Mouse (Mus musculus): ENCODE results near the gene Ppp2r5d. TPM values are rescaled to one million over a fixed set of nuclear protein-coding genes. Genes with fewer than 3 reads are reported as not detected.

Ppp2r5d gene
- polyA plus RNA-seq, 1 experiment from 2014 or later: 102 TPM

- Histone ChIP-seq H3K27me3 (no peaks in the 10 kb centered on the region), H3K4me3 (no peak overlapping the region), H3K27ac (no peak overlapping the region), H3K9me3 (no peaks in the 10 kb centered on the region), H3K36me3 (peaks cover 36% of the 10 kb centered on the region), H3K4me2 (no peak overlapping the region), H3K9ac (no peak overlapping the region), H3K4me1 (peaks cover 14% of the 10 kb centered on the region)
- WGBS: 86% methylated on average over 9 of the region's 9 CpGs
- no peak for ATAC-seq (ENCODE audit: borderline replicate concordance, extremely low read depth, low FRiP score, low TSS enrichment)
These were observed 8.9 kb upstream of the Ppp2r5d start for GRCm38 (mm10) chr17:46713849-46714248.

GRCm38 (mm10) chr17:46712442-46712841 is 7.5 kb upstream of the Ppp2r5d start:
- 52% methylated on average over 7 of the region's 7 CpGs for WGBS
- H3K27ac ChIP-seq: no peak overlapping the region
- no peak for ATAC-seq (ENCODE audit: borderline replicate concordance, extremely low read depth, low FRiP score, low TSS enrichment)
- no peaks in the 10 kb centered on the region for H3K27me3 ChIP-seq
- H3K9ac ChIP-seq: peak overlapping the region; percentile 91; the same call in 1 of the 2 replicates
- H3K4me1 ChIP-seq: peaks cover 14% of the 10 kb centered on the region
- H3K9me3 ChIP-seq: no peaks in the 10 kb centered on the region
- peak overlapping the region; percentile 85 for H3K4me3 ChIP-seq
- peaks cover 36% of the 10 kb centered on the region for H3K36me3 ChIP-seq
- H3K4me2 ChIP-seq: peak overlapping the region; percentile 83

- WGBS: under 1% methylated on average over 76 of the region's 76 CpGs
- Histone ChIP-seq H3K4me2 (peak overlapping the region; percentile 83), H3K27ac (peak overlapping the region; percentile 65), H3K27me3 (no peaks in the 10 kb centered on the region), H3K4me3 (peak overlapping the region; percentile 85), H3K9me3 (no peaks in the 10 kb centered on the region), H3K36me3 (peaks cover 32% of the 10 kb centered on the region), H3K9ac (peak overlapping the region; percentile 91), H3K4me1 (peaks cover 14% of the 10 kb centered on the region)
- ATAC-seq (ENCODE audit: borderline replicate concordance, extremely low read depth, low FRiP score, low TSS enrichment): peak; percentile 62
These were observed 6.8 kb upstream of the Ppp2r5d start for GRCm38 (mm10) chr17:46711612-46712271.

DNA sequence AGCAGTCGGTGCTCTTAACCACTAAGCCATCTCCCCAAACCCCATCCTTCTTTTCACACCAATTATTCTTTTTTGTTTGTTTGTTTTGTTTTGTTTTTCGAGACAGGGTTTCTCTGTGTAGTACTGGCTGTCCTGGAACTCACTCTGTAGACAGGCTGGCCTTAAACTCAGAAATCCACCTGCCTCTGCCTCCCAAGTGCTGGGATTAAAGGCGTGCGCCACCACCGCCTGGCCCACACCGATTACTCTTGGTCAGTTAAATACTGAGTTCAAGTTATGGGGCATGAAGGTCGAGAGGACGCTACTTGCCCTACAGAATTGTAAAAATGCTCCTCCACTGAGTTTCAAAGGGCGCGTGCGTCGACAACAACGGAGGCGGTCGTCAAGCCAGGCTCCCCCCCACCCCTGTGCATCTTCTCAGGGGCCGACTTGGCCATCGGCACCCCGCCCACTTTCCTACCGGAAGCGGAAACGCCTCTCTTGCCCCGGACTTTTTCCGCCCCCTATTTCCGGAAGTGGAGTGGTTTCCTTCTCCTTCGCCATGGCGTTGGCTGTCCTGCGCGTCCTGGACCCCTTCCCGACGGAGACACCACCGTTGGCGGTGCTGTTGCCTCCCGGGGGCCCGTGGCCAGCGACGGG is 6.2 kb upstream of the Ppp2r5d start, which contains the start of gene Pex6:
Gene Pex6, plus strand, starts transcription at position 505 of the 639 bp plus-strand sequence.
- peak; percentile 83 for ATAC-seq (ENCODE audit: borderline replicate concordance, extremely low read depth, low FRiP score, low TSS enrichment)
- Histone ChIP-seq H3K4me3 (peak within 1 kb of the TSS; percentile 85), H3K4me1 (peaks cover 14% of the 10 kb centered on the region), H3K9ac (peak within 1 kb of the TSS; percentile 91), H3K27me3 (no peaks in the 10 kb centered on the region), H3K4me2 (peak within 1 kb of the TSS; percentile 83), H3K27ac (peak within 1 kb of the TSS; percentile 65), H3K9me3 (no peaks in the 10 kb centered on the region), H3K36me3 (peaks cover 26% of the 10 kb centered on the region)
- 6% methylated on average over 36 of the region's 36 CpGs for WGBS

- Histone ChIP-seq H3K4me3 (no peak overlapping the region), H3K27me3 (no peaks in the 10 kb centered on the region), H3K4me2 (no peak overlapping the region), H3K4me1 (peaks cover 28% of the 10 kb centered on the region), H3K27ac (no peak overlapping the region), H3K9me3 (no peaks in the 10 kb centered on the region), H3K36me3 (no peaks in the 10 kb centered on the region), H3K9ac (no peak overlapping the region)
- no peak for ATAC-seq (ENCODE audit: borderline replicate concordance, extremely low read depth, low FRiP score, low TSS enrichment)
- 86% methylated on average over 14 of the region's 14 CpGs for WGBS
These were observed 1.6 kb upstream of the Ppp2r5d start for GRCm38 (mm10) chr17:46706375-46707089.

DNA sequence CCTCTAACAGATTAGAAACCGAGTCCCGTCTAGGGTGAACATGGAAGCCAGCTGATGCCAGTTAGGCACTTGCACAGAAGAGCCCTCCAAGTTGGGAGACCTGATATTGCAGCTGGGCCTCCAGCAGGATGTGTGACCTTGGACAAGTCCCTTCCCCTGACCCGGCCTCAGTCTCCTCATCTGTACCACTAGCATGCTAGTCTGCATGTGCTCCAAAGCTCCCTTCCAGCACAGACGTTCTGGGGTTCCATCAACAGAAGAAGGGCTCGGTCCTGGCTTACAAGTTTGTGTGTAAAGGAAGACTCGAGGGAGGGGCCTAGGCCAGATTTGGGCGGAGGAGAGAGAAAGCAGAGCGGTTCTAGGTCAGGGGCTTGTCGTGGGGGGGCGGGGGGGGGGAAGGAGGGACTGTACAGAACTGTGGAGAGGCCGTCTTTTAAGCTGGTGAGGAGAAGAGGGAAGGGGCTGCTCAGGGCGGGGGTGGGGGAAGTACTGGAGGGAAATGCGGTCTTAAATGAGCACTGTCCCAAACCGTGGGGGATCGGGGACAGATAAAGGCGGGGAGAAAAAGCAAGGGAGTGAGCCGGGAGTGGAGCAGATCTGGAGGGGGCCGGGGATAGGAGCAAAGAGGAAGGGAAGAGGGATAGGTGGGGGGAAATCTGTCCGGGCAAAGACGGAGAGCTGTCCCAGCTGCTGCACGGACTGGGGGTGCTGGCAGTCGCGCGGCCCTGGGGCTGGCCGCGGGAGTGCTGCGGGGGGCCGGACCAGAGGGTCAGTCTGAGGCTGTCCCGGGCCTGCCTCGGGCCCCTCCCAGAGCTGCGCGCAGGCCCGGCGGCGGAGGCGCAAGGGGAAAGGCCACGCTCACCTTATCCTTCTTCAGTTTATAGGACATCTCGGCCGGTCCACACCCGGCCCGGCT is 682 bp downstream of the Ppp2r5d start:
- peaks cover 30% of the 10 kb centered on the region for H3K4me1 ChIP-seq
- H3K4me2 ChIP-seq: peak overlapping the region; percentile 79
- 2% methylated on average over 38 of the region's 41 CpGs for WGBS
- H3K4me3 ChIP-seq: peak overlapping the region; percentile 83
- peak overlapping the region; percentile 87 for H3K9ac ChIP-seq
- H3K27ac ChIP-seq: peak overlapping the region; percentile 96
- peak; percentile 88 for ATAC-seq (ENCODE audit: borderline replicate concordance, extremely low read depth, low FRiP score, low TSS enrichment)
- no peaks in the 10 kb centered on the region for H3K9me3 ChIP-seq
- no peaks in the 10 kb centered on the region for H3K27me3 ChIP-seq
- H3K36me3 ChIP-seq: peaks cover 5% of the 10 kb centered on the region

DNA sequence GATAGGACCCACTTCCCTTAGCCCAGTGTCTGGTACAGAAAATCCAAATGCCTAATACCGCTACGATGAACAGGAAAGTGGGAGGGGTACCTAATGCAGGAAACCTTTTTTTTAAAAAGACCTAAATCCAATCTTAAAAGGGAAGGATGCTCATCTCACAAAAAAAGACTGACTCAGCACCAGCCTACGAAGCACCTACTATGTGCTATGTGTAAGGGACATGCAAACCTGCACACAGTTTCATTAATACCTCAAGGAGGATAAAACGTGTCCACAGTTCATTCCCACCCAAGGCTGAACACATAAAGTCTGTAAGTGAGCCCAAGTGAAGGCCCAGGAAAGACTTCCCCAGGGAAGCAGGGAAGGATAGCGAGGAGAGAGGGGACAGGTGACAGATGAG is 2.4 kb downstream of the Ppp2r5d start:
- Histone ChIP-seq H3K9me3 (no peaks in the 10 kb centered on the region), H3K9ac (peak overlapping the region; percentile 11; the same call in 1 of the 2 replicates), H3K4me2 (peak overlapping the region; percentile 79), H3K27me3 (no peaks in the 10 kb centered on the region), H3K36me3 (peaks cover 12% of the 10 kb centered on the region), H3K4me1 (peaks cover 30% of the 10 kb centered on the region), H3K27ac (no peak overlapping the region), H3K4me3 (no peak overlapping the region)
- ATAC-seq (ENCODE audit: borderline replicate concordance, extremely low read depth, low FRiP score, low TSS enrichment): no peak
- WGBS: 83% methylated on average over 5 of the region's 5 CpGs

GRCm38 (mm10) chr17:46702100-46702499 is 2.8 kb downstream of the Ppp2r5d start:
- H3K4me2 ChIP-seq: no peak overlapping the region
- H3K27ac ChIP-seq: no peak overlapping the region
- H3K4me3 ChIP-seq: no peak overlapping the region

DNA sequence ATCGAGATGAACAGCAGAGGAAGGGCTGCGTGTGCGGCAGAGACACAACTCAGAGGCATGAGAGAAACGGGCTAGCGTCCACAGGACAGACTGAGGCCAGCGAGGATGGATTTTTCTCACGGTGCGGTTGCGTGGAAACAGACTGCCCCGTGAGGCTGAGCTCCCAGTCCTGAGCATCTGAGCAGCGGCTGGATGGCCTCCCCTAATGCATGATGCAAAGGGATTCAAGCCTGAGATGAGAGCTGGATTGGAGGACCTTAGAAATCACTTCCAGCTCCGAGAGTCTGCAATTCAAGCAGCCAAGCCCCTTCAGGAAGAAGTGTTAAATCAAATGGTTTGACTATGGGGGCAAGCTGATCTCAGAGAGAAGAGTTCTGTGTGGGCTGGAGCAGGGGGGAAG is 3.4 kb downstream of the Ppp2r5d start:
- H3K4me1 ChIP-seq: peaks cover 30% of the 10 kb centered on the region
- no peaks in the 10 kb centered on the region for H3K9me3 ChIP-seq
- H3K9ac ChIP-seq: no peak overlapping the region
- WGBS: 73% methylated on average over 12 of the region's 12 CpGs
- no peak overlapping the region for H3K4me3 ChIP-seq
- H3K4me2 ChIP-seq: no peak overlapping the region
- no peak overlapping the region for H3K27ac ChIP-seq
- H3K36me3 ChIP-seq: peaks cover 13% of the 10 kb centered on the region
- no peak for ATAC-seq (ENCODE audit: borderline replicate concordance, extremely low read depth, low FRiP score, low TSS enrichment)
- no peaks in the 10 kb centered on the region for H3K27me3 ChIP-seq

More at GRCm38 (mm10) chr17:46702100-46702499, 2.8 kb downstream of the Ppp2r5d start:
- WGBS: 82% methylated on average over 12 of the region's 12 CpGs
- no peak for ATAC-seq (ENCODE audit: borderline replicate concordance, extremely low read depth, low FRiP score, low TSS enrichment)
- no peaks in the 10 kb centered on the region for H3K9me3 ChIP-seq
- H3K9ac ChIP-seq: no peak overlapping the region
- peaks cover 13% of the 10 kb centered on the region for H3K36me3 ChIP-seq
- no peaks in the 10 kb centered on the region for H3K27me3 ChIP-seq
- peaks cover 30% of the 10 kb centered on the region for H3K4me1 ChIP-seq

GRCm38 (mm10) chr17:46699912-46700311 is 5.0 kb downstream of the Ppp2r5d start:
- no peak overlapping the region for H3K27ac ChIP-seq
- no peaks in the 10 kb centered on the region for H3K9me3 ChIP-seq
- no peak overlapping the region for H3K4me3 ChIP-seq
- no peak overlapping the region for H3K4me2 ChIP-seq
- H3K36me3 ChIP-seq: peaks cover 20% of the 10 kb centered on the region
- 83% methylated on average over 3 of the region's 3 CpGs for WGBS
- no peak for ATAC-seq (ENCODE audit: borderline replicate concordance, extremely low read depth, low FRiP score, low TSS enrichment)
- H3K9ac ChIP-seq: no peak overlapping the region
- H3K27me3 ChIP-seq: no peaks in the 10 kb centered on the region
- peaks cover 24% of the 10 kb centered on the region for H3K4me1 ChIP-seq

DNA sequence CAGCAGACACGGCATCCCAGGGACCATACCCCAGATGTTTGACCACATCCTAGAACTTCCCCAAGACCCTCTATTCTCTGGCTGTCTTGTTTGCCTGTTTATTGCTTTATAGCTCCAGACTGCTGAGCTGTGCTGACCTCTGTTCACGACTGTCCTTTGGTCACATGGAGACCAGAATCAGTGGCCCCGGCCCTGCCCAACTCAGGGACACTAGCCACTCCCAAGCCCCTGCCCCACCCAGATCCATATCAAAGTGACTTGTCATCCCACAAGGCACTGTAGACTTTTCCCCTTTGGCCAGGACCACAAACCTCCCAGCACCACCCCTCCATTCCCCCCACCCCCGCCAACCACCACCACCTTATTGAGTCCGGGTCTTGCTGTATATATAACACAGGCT is 5.7 kb downstream of the Ppp2r5d start:
- WGBS: 73% methylated on average over 5 of the region's 5 CpGs
- peaks cover 24% of the 10 kb centered on the region for H3K4me1 ChIP-seq
- H3K4me2 ChIP-seq: no peak overlapping the region
- no peak overlapping the region for H3K9ac ChIP-seq
- no peak overlapping the region for H3K27ac ChIP-seq
- H3K27me3 ChIP-seq: no peaks in the 10 kb centered on the region
- ATAC-seq (ENCODE audit: borderline replicate concordance, extremely low read depth, low FRiP score, low TSS enrichment): no peak
- H3K4me3 ChIP-seq: no peak overlapping the region
- H3K9me3 ChIP-seq: no peaks in the 10 kb centered on the region
- peaks cover 25% of the 10 kb centered on the region for H3K36me3 ChIP-seq

Measured in lung, embryonic 15.5 days (tissue).